Mouse (Mus musculus) spleen, adult 18-20 months (tissue): ENCODE data around the gene Olfr748.
"Not testable (repeated sequence)": the region's sequence is repeated elsewhere in the genome, so short reads cannot be mapped to it uniquely, and the experiment has no call there.

ENCODE experiments used
- DNase-seq, 2 experiments: peaks; one replicate each; pipeline ENCODE4 v3.0.0; 2022; ENCODE audit warnings: mixed read lengths in 2 of 2

The Olfr748 gene

DNA sequence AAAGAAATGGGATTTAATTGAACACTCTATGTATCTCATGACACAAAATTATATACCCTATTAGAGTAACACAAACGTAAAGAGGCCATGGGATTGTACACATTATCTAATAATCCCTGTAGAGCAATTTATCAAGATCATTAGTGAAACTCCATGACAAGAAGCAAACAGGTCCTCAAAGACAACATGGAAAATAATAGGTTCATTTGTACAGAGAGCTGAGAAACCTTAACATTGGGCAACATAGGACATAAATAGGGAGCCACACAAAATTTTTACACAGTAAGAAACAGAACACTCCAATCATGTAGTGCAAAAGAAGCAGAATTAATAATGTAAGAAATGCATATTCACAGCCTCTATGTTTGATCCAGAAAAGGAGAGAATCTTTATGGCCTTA, at the start of gene Olfr748:
Gene Olfr748 (plus strand): TSS at position 301 of the 400 bp plus-strand sequence.
- DNase-seq: no peak

DNA sequence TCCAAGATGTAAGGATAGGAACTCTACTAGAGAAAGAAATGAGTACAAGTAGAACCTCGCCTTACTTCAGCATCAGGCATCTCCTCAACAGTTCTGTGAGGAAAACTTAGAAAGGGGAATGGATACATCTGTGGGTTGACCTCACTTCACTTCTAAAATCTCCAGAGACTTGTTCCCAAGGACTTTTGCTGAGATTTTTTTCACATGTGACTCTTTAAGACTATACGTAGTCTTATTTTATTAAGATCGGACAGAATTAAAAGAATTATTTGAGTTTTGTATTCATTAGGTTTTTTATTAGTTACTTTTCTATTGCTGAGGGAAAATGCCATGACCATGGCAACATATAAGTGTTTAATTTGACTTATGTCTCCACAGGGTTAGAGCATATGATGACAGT, 14.1 kb upstream of the Olfr748 start, which contains the start of gene Olfr747:
Gene Olfr747 (minus strand): TSS at position 101 of the 400 bp plus-strand sequence.
- DNase-seq: no peak

DNA sequence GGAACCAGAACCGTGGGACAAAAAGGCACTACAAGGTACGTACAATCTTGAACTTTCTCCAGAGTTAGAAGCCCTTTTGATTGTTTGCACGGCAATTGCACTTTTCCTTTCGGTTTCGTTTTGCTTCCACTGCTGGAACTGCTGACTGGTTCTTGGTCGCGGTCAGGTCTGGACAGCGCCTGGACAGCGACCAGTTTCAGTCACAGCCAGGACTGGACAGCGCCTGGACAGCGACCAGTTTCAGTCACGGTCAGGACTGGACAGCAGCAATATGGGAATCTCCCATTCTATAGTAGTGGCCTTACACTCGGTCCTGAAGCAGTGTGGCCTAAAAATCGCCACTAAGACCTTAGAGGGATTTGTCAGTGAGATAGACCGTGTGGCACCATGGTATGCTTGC, 12.7 kb downstream of the Olfr748 start:
- DNase-seq: not testable (repeated sequence)

DNA sequence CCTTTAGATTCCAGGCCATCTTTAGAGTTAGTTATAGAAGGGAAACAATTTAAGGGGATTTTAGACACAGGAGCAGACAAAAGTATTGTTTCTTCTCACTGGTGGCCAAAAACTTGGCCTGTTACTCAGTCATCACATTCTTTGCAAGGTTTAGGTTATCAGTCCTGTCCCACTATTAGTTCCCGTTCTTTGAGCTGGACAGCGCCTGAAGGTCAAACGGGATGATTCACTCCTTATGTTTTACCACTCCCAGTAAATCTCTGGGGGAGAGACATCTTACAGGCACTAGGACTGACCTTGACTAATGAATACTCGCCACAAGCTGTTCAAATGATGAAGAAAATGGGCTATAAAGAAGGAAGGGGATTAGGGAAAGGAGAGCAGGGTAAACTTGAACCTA, 15.2 kb downstream of the Olfr748 start:
- DNase-seq: not testable (repeated sequence)

DNA sequence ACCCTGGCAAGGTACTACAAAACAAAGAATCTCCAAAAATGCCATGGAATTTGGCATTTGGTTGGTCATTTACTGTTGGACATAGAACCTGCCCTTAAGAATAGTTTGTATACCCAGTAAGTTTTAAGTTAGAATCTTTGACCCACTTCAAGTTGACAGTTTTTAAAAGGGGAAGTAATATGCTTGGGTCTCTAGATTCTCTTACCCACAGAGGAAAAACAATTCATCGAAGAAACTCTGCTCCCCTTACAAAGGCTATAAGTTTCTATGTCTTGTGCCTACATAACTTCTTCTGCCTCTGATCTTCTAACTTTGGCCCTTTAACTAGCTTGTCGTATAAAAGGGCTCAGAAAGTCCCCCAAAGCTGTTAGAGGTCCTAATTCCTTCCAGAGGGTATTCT, 33.2 kb downstream of the Olfr748 start:
- DNase-seq: no peak

DNA sequence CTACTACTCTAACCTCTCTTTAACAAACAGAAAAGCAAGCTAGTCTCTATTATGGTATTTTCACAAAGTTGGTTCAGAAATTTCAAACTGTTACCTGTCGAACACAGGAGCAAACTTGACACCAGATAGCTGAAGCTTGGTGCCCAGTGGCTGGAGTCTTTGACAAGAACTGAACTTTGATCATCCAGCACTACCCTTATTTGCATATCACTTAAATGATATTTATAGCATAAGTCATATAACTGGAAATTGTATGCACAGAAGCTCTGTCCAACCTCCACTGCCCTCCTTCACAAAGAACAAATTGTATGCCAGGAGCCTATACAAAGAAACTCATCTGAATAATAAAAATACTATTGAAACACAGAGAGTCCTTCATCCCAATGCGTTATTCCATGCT, 34.4 kb downstream of the Olfr748 start:
- no peak for DNase-seq

DNA sequence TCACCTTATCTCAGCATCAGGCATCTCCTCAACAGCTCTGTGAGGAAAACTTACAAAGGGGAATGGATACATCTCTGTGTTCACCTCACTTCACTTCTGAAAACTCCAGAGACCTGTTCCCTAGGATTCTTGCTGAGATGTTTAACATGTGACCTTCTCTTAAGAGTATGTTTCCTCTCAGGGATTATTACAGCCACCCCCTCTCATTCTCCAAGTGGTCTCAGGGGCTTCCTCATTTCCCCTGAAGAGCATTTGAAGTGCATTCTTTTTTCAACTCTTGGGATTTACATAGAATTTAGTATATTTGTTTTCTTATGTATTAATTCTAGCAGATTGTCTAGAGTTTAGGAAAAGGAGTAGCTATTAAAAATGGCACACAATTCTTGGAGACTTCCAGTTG, 37.8 kb downstream of the Olfr748 start, which contains the start of gene Olfr749:
Gene Olfr749 (minus strand): TSS at position 101 of the 400 bp plus-strand sequence.
- no peak for DNase-seq

DNA sequence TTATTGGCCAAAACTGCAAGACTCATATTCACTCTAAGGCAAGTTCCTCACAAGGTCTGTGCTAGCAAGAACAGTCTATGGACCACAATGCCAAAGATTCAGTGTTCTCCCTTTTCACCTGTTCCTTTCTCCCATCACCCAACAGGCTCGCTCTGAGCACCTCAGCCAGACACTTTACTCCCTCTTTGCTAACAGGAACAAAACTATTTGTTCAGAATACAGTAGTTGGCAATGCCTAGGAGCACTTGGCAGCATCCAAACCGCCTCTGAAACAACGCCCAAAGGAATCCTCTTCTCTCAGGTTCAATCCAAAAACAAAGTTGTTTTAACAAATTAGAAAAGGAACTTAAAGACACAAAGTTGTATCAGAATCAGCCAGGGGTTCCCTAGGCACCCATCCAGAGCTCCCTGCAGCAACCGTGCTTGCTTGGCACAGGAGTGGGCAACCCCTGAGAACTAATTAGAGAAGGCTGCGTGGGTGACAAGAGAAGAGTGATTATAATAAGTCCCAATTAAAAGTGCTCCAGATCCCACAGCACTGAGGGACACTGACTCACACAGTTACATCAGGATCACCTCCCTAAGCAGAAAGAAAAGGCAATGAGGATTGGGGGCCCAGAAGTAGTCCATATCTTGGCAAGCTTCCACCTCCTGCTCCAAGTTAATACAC, 51.4 kb downstream of the Olfr748 start:
- DNase-seq: no peak
